Mouse (Mus musculus) left cerebral cortex, adult 18-20 months (tissue): ENCODE results near the gene Kdelr3. TPM values are rescaled to one million over a fixed set of nuclear protein-coding genes. Genes with fewer than 3 reads are reported as not detected.

Experiments used
- DNase-seq, 2 experiments: peaks; one replicate each; pipeline ENCODE4 v3.0.0; 2021 to 2022; ENCODE audit warnings: low spot score in 2 of 2, mixed read lengths in 1 of 2
- microRNA-seq, 2 experiments: library from miRNA; unstranded; fragments of <30 nt; microRNA quantifications; one replicate each; pipeline ENCODE4 v1.2.0; 2021
- total RNA-seq, 2 experiments: library from RNA; stranded (reverse); gene quantifications; 2 replicates each; pipeline ENCODE4 v1.2.3; 2021

Gene Kdelr3
- total RNA-seq, 2 experiments from 2014 or later, result 0.35 to 0.63 TPM

GRCm38 (mm10) chr15:79562417-79562816, 46.2 kb downstream of the Kdelr3 start:
- DNase-seq, result peak; percentile 36 to 59

GRCm38 (mm10) chr15:79575543-79576222, 59.5 kb downstream of the Kdelr3 start:
- DNase-seq, result peak in 1 of 2 experiments; percentile 6

DNA sequence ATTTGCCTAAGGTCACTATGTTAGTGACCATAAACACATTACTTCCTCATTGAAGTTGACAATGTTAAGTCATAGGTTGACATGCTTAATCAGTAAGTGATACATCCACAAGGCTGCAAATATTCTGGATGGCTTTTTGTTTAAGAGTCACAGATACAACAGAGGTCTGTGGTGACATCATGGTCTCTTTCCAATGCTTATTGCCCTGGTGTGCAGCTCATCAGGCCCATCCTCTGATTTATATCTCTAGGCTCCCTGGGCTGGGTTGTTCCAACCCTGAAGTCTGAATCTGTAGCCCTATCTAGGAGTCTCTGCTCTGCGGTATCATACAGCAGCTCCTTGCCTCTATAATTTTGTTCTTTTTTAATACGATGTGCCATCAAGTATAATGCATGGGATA, 60.7 kb downstream of the Kdelr3 start:
- no peak for DNase-seq

Small RNA genes lying within 50 kb of the gene (microRNA-seq; reads per million reads assigned to microRNA genes)
- 0 reads per million in 2 experiments for gene Gm44302

Other genes starting within 250 kb of the Kdelr3 start
- gene Baiap2l2, start 230.9 kb upstream of the Kdelr3 start, total RNA-seq, result 1 to 10 TPM; 3.1 to 4.9 TPM
- gene Pla2g6, start 188.0 kb upstream of the Kdelr3 start, total RNA-seq, result 10 to 100 TPM; 18.4 to 21.2 TPM
- 1 to 10 TPM; 1.8 to 2.8 TPM for gene Maff, start 169.8 kb upstream of the Kdelr3 start, total RNA-seq
- 10 to 100 TPM; 71.3 to 74.8 TPM for gene Tmem184b, start 112.8 kb upstream of the Kdelr3 start, total RNA-seq
- gene Csnk1e, start 60.8 kb upstream of the Kdelr3 start, total RNA-seq, result 100 to 1,000 TPM; 135 to 149 TPM
- gene Kcnj4, start 11.2 kb upstream of the Kdelr3 start, total RNA-seq, result 100 to 1,000 TPM; 184 TPM
- 100 to 1,000 TPM; 304 to 309 TPM for gene Ddx17, start 30.3 kb downstream of the Kdelr3 start, total RNA-seq
- under 1 TPM; 0.37 to 0.53 TPM for gene Dmc1, start 88.7 kb downstream of the Kdelr3 start, total RNA-seq
- gene Fam227a, start 142.5 kb downstream of the Kdelr3 start, total RNA-seq, result 10 to 100 TPM in 1 of 2 experiments, 1 to 10 TPM in 1; 9.3 to 10.0 TPM
- gene Cby1, start 142.8 kb downstream of the Kdelr3 start, total RNA-seq, result 10 to 100 TPM; 42.4 to 47.0 TPM
- gene Tomm22, start 154.4 kb downstream of the Kdelr3 start, total RNA-seq, result 100 to 1,000 TPM; 102 to 108 TPM
- 10 to 100 TPM; 65.8 to 71.5 TPM for gene Josd1, start 171.5 kb downstream of the Kdelr3 start, total RNA-seq
- 10 to 100 TPM; 52.7 to 53.4 TPM for gene Gtpbp1, start 174.4 kb downstream of the Kdelr3 start, total RNA-seq
- 10 to 100 TPM; 46.7 to 49.4 TPM for gene Sun2, start 226.1 kb downstream of the Kdelr3 start, total RNA-seq